Mouse (Mus musculus): ENCODE data around the gene Thra.

DNA sequence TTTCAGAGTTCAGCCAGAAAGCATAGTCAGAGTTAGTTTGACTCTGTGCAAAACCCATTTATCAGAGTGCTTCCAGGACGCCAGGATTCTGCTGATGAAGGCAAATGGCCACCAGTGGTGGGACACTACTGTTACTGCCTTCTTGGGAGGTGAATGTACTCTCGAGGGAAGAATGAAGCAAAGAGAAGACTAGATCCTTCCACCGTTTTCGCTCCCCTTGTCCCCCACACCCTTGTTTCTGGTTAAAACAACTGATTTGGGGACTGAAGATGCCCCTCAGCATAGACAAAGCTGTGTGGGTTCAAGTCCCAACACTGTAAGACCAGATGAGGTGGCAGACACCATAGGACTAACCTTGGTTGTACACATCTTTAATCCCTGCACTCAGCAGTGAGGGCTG lies 43.7 kb downstream of the Thra start:
- TF ChIP-seq ZC3H11A (IDR thresholded peaks at IDR 0.05; ENCODE audit: low read depth, low read length) (no peak), GABPA (IDR thresholded peaks at IDR 0.05; ENCODE audit: insufficient replicate concordance, low read depth, low read length) (no peak), CTCF (conservative IDR thresholded peaks at IDR 0.05 in 1 of 2, IDR thresholded peaks at IDR 0.05 in 1 of 2; ENCODE audit: low read depth in 2 of 2, low read length in 2 of 2) (no peak), E2F4 (IDR thresholded peaks at IDR 0.05; ENCODE audit: insufficient replicate concordance, low read depth, low read length) (no peak), UBTF (IDR thresholded peaks at IDR 0.05; ENCODE audit: low read depth, low read length) (no peak), HCFC1 (IDR thresholded peaks at IDR 0.05; ENCODE audit: low read depth, low read length) (no peak), ZNF384 (IDR thresholded peaks at IDR 0.05; ENCODE audit: low read depth, low read length) (no peak), TCF12 (IDR thresholded peaks at IDR 0.05; ENCODE audit: low read depth, low read length) (no peak), SMC3 (IDR thresholded peaks at IDR 0.05; ENCODE audit: low read depth, low read length) (no peak), NRF1 (IDR thresholded peaks at IDR 0.05; ENCODE audit: low read depth, low read length) (no peak), ELF1 (IDR thresholded peaks at IDR 0.05; ENCODE audit: low read depth, low read length) (no peak), POLR2A (IDR thresholded peaks at IDR 0.05; ENCODE audit: low read depth, low read length) (no peak), CHD2 (IDR thresholded peaks at IDR 0.05; ENCODE audit: low read length) (no peak)
